Mouse (Mus musculus): ENCODE measurements around the gene Rpl26. TPM values are rescaled to one million over a fixed set of nuclear protein-coding genes. Genes with fewer than 3 reads are reported as not detected.

Rpl26 gene
- polyA plus RNA-seq, 1 experiment: 4,511 TPM

DNA sequence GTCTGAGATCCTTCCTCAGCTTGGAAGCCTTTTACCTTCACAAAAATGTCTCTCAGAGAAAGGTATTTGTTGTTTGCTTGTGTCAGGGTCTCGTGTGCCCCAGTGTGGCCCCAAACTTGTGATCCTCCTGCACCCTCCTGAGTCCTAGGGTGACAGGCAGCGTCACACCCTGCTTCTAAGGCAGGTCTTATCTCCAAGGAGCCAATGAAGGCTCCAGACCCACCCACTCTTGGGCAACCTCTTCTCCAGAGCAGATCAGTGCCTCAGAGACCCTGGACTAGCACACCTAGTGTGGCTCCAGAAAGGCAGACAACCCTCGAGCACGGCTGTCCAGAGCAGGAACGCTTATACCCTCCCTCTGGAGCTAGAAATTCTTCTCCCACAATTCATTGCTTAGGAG is 17.0 kb upstream of the Rpl26 start:
- Histone ChIP-seq H3K4me3 (ENCODE audit: low read depth, low read length) (no peak overlapping the region), H3K27me3 (ENCODE audit: control insufficient read depth, insufficient read depth, low read length, poor library complexity, severe bottlenecking) (no peaks in the 10 kb centered on the region), H3K36me3 (ENCODE audit: control insufficient read depth, insufficient read depth, low read length, poor library complexity, severe bottlenecking) (no peaks in the 10 kb centered on the region), H3K9me3 (replicated peaks; ENCODE audit: control insufficient read depth, insufficient read depth, low read length, poor library complexity, severe bottlenecking) (no peaks in the 10 kb centered on the region), H3K9ac (ENCODE audit: low read depth, poor library complexity, severe bottlenecking) (no peak overlapping the region), H3K4me1 (ENCODE audit: control insufficient read depth, insufficient read depth, low read length) (no peaks in the 10 kb centered on the region), H3K27ac (ENCODE audit: insufficient read depth, low read length) (no peak overlapping the region)
- TF ChIP-seq CTCF (IDR thresholded peaks at IDR 0.05; ENCODE audit: low read depth, low read length): no peak
- no peak for TF ChIP-seq POLR2A (IDR thresholded peaks at IDR 0.05; ENCODE audit: insufficient read depth, low read length)
- no peak for TF ChIP-seq EP300 (IDR thresholded peaks at IDR 0.05; ENCODE audit: insufficient read depth, low read depth, low read length)

DNA sequence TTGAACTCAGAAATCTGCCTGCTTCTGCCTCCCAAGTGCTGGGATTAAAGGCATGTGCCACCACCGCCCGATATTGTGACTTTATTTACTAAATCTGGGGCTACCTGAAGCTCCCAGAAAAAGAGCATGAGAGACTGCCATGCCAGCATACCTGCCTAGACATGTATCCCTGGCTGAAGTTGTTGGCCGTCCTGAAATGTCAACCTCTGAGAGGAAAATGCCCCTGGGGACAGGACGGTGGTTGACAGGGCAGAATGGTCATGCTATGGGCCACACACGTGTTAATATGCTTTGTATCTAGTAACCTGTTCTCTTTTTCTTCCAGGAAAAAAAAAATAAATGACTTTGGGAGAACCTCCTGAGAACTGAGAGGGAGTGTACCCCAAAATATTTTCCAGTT is 15.3 kb upstream of the Rpl26 start:
- no peak overlapping the region for H3K4me3 ChIP-seq (ENCODE audit: low read depth, low read length)
- H3K4me1 ChIP-seq (ENCODE audit: control insufficient read depth, insufficient read depth, low read length): no peaks in the 10 kb centered on the region
- no peaks in the 10 kb centered on the region for H3K9me3 ChIP-seq (replicated peaks; ENCODE audit: control insufficient read depth, insufficient read depth, low read length, poor library complexity, severe bottlenecking)
- TF ChIP-seq POLR2A (IDR thresholded peaks at IDR 0.05; ENCODE audit: insufficient read depth, low read length) (no peak), CTCF (IDR thresholded peaks at IDR 0.05; ENCODE audit: low read depth, low read length) (no peak), EP300 (IDR thresholded peaks at IDR 0.05; ENCODE audit: insufficient read depth, low read depth, low read length) (no peak)
- H3K27ac ChIP-seq (ENCODE audit: insufficient read depth, low read length): no peak overlapping the region
- H3K36me3 ChIP-seq (ENCODE audit: control insufficient read depth, insufficient read depth, low read length, poor library complexity, severe bottlenecking): no peaks in the 10 kb centered on the region
- H3K27me3 ChIP-seq (ENCODE audit: control insufficient read depth, insufficient read depth, low read length, poor library complexity, severe bottlenecking): no peaks in the 10 kb centered on the region
- H3K9ac ChIP-seq (ENCODE audit: low read depth, poor library complexity, severe bottlenecking): no peak overlapping the region

DNA sequence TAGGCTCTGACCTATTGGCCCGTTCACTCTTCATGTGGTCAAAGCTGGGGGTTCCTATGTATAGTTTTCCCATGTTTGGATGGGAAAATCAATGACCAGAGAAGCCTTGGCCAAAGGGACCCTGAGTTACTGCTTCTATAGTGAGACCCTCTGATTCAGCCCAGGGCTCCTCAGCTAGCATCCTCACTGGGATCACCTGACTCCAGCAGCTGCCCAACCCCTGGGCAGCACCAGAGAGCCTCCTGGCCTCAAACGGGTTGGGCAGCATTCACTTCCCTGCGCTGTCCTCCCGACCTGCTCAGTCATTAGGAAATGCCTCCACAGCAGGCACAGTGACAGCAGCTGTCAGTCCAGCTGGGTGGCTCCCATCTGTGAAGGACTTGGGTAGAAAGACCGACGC is 13.1 kb upstream of the Rpl26 start, which contains the start of gene Rnf222:
TSS of gene Rnf222 (plus strand) at position 301 of the 400 bp plus-strand sequence.
- Histone ChIP-seq H3K9me3 (replicated peaks; ENCODE audit: control insufficient read depth, insufficient read depth, low read length, poor library complexity, severe bottlenecking) (no peaks in the 10 kb centered on the region), H3K9ac (ENCODE audit: low read depth, poor library complexity, severe bottlenecking) (no peak within 1 kb of the TSS), H3K4me1 (ENCODE audit: control insufficient read depth, insufficient read depth, low read length) (no peaks in the 10 kb centered on the region), H3K27me3 (ENCODE audit: control insufficient read depth, insufficient read depth, low read length, poor library complexity, severe bottlenecking) (no peaks in the 10 kb centered on the region), H3K27ac (ENCODE audit: insufficient read depth, low read length) (no peak within 1 kb of the TSS), H3K36me3 (ENCODE audit: control insufficient read depth, insufficient read depth, low read length, poor library complexity, severe bottlenecking) (no peaks in the 10 kb centered on the region), H3K4me3 (ENCODE audit: low read depth, low read length) (no peak within 1 kb of the TSS)
- no peak for TF ChIP-seq CTCF (IDR thresholded peaks at IDR 0.05; ENCODE audit: low read depth, low read length)

DNA sequence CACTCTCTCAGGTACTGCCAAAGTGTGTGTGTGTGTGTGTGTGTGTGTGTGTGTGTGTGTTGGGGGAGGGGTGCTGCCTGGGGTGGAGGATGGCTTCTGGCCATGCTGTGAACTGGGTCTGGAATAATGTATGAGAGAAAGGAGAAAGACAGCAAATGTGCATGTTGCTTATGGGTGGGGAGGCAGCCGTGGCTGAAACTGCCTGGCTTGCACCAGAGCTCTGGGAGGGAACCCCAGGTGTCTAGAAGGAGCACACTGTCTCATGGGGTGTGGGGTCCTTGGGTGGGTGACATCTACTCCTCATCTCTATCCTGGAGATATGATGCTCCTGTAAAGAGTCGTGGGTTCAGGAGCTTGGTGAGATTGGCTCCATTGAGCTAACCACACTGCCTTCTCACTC is 12.7 kb upstream of the Rpl26 start:
- no peak overlapping the region for H3K4me3 ChIP-seq (ENCODE audit: low read depth, low read length)
- H3K36me3 ChIP-seq (ENCODE audit: control insufficient read depth, insufficient read depth, low read length, poor library complexity, severe bottlenecking): no peaks in the 10 kb centered on the region
- H3K9me3 ChIP-seq (replicated peaks; ENCODE audit: control insufficient read depth, insufficient read depth, low read length, poor library complexity, severe bottlenecking): no peaks in the 10 kb centered on the region
- H3K4me1 ChIP-seq (ENCODE audit: control insufficient read depth, insufficient read depth, low read length): no peaks in the 10 kb centered on the region
- no peak overlapping the region for H3K27ac ChIP-seq (ENCODE audit: insufficient read depth, low read length)
- H3K27me3 ChIP-seq (ENCODE audit: control insufficient read depth, insufficient read depth, low read length, poor library complexity, severe bottlenecking): no peaks in the 10 kb centered on the region
- TF ChIP-seq CTCF (IDR thresholded peaks at IDR 0.05; ENCODE audit: low read depth, low read length) (no peak), EP300 (IDR thresholded peaks at IDR 0.05; ENCODE audit: insufficient read depth, low read depth, low read length) (no peak), POLR2A (IDR thresholded peaks at IDR 0.05; ENCODE audit: insufficient read depth, low read length) (no peak)
- H3K9ac ChIP-seq (ENCODE audit: low read depth, poor library complexity, severe bottlenecking): no peak overlapping the region

DNA sequence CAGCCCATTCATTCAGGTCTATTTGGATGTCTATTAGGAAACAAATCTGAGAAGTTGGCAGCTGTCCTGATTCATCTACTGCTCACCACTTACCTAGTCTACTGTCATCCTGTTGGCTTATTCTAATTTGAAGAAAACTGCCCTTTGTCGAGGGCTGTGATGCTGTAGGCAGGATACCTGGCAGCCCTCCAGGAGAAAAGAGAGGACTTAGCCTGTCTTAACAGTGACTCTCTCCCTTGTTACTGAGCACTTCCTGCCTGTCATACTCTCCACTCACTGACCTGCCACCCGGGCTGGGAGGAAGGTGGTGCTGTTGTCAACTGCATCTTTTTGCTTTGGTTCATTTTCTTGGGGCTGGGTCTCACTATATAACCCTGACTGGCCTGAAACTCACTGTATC is 10.8 kb upstream of the Rpl26 start:
- H3K27ac ChIP-seq (ENCODE audit: insufficient read depth, low read length): no peak overlapping the region
- H3K36me3 ChIP-seq (ENCODE audit: control insufficient read depth, insufficient read depth, low read length, poor library complexity, severe bottlenecking): no peaks in the 10 kb centered on the region
- H3K27me3 ChIP-seq (ENCODE audit: control insufficient read depth, insufficient read depth, low read length, poor library complexity, severe bottlenecking): no peaks in the 10 kb centered on the region
- TF ChIP-seq POLR2A (IDR thresholded peaks at IDR 0.05; ENCODE audit: insufficient read depth, low read length) (no peak), EP300 (IDR thresholded peaks at IDR 0.05; ENCODE audit: insufficient read depth, low read depth, low read length) (no peak), CTCF (IDR thresholded peaks at IDR 0.05; ENCODE audit: low read depth, low read length) (no peak)
- no peak overlapping the region for H3K4me3 ChIP-seq (ENCODE audit: low read depth, low read length)
- no peaks in the 10 kb centered on the region for H3K9me3 ChIP-seq (replicated peaks; ENCODE audit: control insufficient read depth, insufficient read depth, low read length, poor library complexity, severe bottlenecking)
- no peak overlapping the region for H3K9ac ChIP-seq (ENCODE audit: low read depth, poor library complexity, severe bottlenecking)
- H3K4me1 ChIP-seq (ENCODE audit: control insufficient read depth, insufficient read depth, low read length): no peaks in the 10 kb centered on the region

DNA sequence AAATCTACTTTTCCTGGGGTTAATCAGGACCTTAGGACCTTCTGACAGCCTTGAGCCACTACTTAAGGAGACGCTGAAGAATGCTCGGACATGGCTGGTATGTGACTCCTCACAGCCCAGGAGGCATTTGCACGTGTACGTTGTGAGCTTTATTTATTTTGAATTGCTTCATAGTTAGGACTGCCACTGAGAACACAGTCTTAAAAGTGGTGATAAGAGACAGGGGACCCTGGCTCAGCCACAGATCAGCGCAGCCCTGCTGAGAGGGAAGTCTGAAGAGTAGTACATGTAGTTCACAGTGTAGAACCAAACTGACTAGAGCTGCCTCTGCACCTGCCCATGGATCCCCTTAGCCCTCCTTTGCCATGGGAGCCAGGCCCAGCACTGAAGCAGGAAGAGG is 9.6 kb upstream of the Rpl26 start:
- TF ChIP-seq CTCF (IDR thresholded peaks at IDR 0.05; ENCODE audit: low read depth, low read length) (no peak), POLR2A (IDR thresholded peaks at IDR 0.05; ENCODE audit: insufficient read depth, low read length) (no peak)
- Histone ChIP-seq H3K9ac (ENCODE audit: low read depth, poor library complexity, severe bottlenecking) (no peak overlapping the region), H3K4me3 (ENCODE audit: low read depth, low read length) (no peak overlapping the region), H3K4me1 (ENCODE audit: control insufficient read depth, insufficient read depth, low read length) (no peaks in the 10 kb centered on the region), H3K9me3 (replicated peaks; ENCODE audit: control insufficient read depth, insufficient read depth, low read length, poor library complexity, severe bottlenecking) (no peaks in the 10 kb centered on the region), H3K36me3 (ENCODE audit: control insufficient read depth, insufficient read depth, low read length, poor library complexity, severe bottlenecking) (no peaks in the 10 kb centered on the region), H3K27ac (ENCODE audit: insufficient read depth, low read length) (no peak overlapping the region), H3K27me3 (ENCODE audit: control insufficient read depth, insufficient read depth, low read length, poor library complexity, severe bottlenecking) (no peaks in the 10 kb centered on the region)
